Mouse (Mus musculus) ZHBTc4 (cell line): Measurements from ENCODE around the gene Emid1.
"Not testable (repeated sequence)": the region's sequence is repeated elsewhere in the genome, so short reads cannot be mapped to it uniquely, and the experiment has no call there.

ENCODE experiments used
- DNase-seq: peaks from one replicate; pipeline ENCODE4 v3.0.0-alpha.2; 2011; ENCODE audit warnings: low read depth, low spot score

Emid1 gene

DNA sequence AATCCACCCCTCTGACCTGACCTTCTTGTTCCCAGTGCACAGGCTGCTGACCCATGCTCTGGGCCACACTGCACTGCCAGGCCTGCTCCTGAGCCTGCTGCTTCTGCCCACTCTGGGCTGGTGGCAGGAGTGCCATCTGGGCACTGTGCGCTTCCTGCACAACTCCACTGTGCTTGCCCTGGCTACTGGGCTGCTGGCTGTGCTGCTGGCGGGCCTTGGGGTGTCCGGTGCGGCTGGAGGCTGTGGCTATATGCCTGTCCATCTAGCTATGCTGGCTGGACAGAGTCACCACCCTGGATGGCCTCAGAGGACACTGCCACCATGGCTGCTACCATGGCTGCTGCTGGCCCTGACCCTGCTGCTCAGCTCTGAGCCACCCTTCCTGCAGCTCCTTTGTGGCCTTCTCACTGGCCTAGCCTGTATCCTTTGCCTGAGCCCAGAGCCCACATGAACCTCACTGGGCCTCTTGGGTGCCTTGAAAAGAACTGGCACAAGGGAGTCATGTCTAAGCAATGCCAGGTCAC lies 48.0 kb downstream of the Emid1 start:
- DNase-seq = no peak

DNA sequence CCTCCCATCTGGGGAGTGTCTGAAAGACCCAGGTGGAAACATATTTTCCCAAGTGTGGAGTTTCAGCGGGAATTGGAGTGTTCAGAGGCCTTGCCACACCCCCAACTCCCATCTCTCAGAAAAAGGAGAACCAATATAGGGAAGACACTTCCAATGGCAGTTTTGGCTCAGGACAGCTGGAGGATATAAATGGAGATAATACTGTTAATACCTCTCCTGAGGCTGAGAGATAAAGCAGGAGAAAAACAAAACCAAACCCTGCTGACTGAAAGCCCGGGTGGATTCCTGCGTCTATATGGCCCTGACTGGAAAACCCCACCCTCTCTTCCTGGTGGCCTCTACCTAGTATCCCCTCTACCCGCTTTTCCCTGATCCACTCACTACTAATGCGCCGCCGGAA lies 49.7 kb downstream of the Emid1 start:
- DNase-seq = no peak

DNA sequence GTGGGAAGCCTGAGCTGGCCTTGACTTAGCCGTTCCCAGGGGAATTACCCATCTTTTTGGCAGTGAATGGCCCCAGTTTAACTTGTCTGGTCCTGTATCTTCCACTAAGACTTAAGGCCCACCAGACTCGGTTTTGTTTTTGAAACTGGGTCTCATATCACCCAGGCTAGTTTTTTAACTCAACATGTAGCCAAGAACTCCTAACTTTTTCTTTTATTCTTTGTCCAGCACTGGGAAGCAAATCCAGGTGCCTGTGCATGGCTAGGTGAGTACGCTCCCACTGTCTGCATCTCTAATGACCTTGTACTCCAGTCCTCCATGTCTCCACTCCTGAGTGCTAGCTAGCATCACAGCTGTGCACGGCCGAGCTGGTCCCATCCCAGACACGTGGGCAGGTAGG lies 50.4 kb downstream of the Emid1 start:
- DNase-seq = no peak

DNA sequence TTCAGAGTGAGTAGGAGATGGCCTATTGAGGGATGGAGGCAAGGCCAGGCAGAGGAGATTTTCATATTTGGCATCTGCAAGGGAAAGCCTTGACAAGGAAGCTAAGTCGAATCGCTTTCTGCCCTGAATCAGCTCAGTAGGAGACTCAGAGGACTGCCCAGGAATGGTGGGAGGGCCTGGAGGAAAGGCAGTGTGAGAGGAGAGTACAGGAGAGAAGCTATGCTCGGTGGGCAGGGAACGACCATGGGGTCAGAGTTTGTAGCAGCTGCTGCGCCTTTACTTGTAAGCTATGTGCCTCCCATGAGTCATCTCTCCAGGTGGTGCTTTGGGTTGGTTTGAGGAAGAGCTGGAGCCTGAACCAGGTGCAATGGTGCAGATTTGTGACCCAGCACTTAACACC lies 51.3 kb downstream of the Emid1 start:
- DNase-seq = no peak

DNA sequence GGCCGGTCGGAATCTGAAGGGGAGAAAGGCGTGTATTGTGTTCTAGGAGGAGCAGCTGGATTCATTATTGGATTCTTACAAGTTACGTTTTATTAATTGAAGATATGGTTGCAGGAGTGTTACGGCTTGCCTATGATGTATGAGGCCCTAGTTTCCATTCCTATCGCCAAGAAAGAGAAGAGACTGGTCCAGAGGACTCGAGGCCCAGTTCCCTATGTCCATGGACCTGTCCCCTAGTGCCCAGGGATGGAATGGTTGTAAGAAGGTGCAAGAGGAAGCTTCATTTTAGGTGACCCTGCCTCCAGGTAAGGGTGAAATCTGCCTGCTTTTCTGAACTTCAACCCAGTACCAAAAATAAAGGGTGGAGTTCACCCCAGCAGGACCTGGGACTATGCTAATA lies 51.8 kb downstream of the Emid1 start:
- no peak for DNase-seq

DNA sequence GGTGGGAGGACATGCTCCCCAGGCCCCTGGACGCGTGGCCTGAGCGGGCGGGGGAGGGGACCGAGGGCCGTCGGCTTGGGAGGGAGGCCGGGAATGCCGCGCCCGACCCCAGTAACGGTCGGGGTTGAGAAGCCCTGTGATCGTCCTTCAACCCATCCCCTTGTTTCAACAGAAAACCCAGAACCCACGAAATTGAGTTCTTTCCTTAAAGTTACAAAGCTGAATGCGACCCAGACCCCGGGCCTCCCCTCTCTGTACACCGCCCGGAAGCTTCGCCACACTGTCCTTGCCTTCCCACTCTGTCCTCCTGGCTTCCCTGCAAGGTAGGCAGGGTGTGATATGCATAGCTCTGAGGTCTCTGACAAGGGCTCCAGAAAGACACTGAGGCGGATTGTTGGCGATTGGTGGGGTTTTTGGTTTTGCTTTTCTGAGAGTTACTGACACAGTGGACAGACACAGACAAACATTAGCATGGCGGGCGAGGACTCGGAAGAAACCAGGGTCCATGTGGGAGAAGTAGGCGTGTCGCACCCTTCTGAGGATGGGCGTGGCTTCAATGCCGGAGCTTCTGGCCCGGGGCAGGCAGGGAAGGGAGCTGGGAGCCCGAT lies 52.4 kb downstream of the Emid1 start:
- DNase-seq = peak; percentile 90

DNA sequence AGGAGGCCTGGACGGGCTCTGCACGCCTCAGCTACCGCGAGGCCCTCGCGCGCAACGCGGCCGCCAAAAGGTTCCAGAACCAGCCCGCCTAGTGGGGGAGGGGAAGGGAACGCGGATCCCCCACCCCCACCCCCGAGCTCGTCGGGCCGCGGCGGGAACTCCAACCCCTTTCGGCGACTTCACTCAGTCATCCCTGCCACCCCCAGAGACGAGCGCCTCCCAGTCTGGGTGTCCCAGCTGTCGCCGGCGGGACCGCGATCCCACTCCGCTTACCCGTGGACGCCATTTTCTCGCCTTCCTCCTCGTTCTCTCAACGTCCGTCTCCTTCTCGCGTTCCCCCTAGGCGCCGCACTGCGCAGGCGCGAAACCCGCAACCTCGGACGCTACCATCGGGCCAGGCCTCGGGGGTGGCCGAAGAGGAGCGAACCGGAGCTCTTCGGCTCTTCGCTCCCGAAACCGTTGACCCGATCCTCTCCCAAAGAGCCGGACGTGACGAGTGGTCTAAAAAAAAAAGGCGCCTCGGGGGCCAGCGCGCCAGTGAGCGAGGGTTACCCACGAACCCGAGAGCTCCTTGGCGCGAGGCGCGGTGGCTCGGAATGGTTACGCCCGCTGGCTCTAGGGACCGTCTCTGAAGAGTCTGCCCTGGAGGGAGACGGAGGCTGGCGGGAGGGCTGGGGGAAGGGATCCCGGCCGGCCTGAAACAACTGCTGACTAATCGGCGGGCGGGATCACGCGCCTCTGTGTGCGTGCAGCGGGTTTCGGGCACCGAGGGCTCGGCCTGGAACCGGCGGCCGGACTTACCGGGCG lies 53.1 kb downstream of the Emid1 start, which contains the start of the genes Rhbdd3 and Ewsr1:
Gene Rhbdd3 (plus strand): TSS at position 191 of the 807 bp plus-strand sequence.
Gene Ewsr1 (minus strand): TSS at position 531 of the 807 bp plus-strand sequence.
- DNase-seq = peak; percentile 97

DNA sequence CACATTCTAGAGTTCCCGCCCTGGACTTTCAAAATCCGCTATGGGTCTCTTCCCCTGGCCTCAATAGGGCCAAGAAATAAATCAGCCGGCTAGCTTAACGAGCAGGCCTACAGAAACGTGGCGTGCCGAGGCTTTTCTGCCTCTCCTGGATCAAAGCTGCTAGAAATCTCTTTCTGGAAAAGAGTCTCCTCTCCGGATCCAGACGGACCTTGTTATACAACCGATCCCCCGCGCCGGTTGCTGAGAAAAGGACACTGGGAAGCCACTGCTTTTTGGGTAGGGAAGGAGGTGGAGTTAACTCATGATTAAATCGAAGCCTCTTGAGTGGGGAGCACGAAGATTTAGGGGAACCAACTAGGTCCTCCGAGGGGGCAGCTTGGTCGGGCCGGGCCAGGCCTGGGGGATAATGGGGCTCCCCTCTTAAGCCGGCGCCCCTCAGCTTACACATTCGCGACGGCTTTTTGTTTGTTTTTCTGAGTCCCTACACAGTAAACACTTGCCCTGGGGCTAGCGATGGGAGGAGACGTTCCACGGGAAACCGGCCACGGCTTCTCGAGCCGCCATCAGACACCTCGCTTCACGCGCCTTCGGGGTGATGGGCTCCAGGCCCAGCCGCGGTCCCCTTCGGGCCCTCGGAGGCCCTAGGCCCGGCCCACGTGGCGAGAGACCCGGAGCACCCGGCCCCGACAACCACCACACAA lies 53.9 kb downstream of the Emid1 start:
- DNase-seq = peak; percentile 56

DNA sequence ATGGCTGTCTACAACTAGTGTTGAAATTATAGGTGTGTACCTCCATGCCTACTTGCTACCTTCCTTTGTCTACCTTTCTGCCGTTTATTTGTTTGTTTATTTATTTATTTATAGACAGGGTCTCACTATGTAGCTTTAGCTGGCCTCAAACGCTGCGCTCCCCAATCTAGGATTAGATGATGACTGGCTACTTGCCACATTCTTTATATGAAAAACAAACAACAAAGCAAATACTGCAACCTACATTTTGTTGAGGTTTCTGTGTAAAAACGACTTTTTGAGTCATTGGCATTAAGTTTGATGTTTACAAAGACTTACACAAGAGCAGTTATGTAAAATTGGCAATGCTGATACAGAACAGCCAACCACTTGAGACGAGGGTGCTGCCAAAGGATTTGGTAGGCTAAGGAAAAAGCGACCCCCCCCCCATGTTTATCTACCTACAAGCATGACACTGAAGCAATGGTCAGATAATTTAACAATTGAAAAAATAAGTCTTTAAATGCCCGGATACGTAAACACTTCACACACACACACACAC lies 55.5 kb downstream of the Emid1 start:
- DNase-seq = no peak

DNA sequence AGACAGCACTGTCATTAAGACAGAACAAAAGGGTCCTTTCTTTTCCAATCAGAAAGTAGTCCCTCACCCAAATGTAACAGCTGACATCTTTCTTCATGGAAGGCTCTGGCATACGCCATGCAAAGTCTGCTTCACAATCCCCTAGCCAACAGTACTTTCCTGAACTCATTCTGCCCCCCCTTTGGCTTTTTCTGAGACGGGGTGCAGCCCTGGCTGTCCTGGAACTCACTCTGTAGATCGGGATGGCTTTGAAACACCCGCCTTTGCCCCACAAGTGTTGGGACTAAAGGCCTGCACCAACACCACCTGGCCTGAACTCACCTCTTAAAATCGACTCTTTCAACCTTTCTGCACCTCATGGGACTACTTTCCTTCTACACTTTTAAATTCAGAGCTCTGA lies 56.2 kb downstream of the Emid1 start:
- DNase-seq = peak; percentile 26

DNA sequence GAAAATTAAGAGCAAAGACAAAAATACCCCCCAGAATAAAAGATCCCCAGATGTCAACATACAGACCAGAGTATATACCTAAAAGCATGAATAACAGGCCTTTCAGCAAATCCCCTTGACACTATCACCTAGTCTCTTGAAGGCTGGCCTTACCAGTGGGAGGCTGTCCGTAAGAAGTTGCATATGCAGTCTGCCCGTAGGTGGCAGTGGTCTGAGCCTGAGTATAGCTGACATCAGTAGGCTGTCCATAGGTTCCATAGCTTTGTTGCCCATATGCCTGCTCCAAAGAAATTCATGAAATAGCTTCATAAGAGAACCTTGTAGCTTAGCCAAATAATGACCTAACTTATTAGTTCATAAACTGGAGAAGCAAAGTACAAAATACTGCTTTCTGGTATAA lies 60.4 kb downstream of the Emid1 start:
- peak; percentile 70 for DNase-seq

DNA sequence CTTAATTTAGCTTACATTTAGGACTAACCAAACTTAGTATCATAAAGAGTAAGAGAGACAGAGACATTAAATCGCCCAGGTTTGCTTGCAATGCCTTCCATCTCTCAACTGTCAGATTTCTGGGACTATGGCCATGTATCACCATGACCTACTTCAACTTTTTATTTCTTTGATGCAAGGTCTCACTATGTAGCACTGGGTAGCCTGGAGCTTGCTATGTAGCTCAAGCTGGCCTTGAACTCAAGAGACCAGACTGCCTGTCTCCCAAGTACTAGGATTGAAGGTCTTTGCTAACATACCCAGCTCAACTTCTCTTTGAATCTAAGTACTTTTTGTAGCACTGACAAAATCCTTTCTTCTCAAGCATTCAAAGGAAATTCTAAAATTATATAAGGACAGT lies 62.9 kb downstream of the Emid1 start:
- DNase-seq = no peak

DNA sequence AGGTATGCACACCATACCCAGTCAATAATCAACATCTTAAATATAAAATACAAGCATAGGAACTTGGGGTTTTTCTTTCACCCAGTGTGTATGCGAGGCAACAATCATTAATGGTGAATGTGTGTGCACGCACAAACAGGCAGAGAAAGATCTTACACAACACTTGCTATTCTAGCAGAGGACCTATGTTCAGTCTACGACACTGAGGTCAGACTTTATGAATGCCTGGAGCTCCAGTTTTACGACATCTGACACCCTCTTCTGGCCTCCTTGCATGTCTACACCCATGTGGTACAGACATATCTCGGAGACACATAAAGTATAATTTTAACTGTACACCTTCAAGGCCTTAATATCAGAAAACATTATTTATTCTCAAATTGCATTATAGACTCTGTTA lies 75.2 kb downstream of the Emid1 start:
- DNase-seq = not testable (repeated sequence)

DNA sequence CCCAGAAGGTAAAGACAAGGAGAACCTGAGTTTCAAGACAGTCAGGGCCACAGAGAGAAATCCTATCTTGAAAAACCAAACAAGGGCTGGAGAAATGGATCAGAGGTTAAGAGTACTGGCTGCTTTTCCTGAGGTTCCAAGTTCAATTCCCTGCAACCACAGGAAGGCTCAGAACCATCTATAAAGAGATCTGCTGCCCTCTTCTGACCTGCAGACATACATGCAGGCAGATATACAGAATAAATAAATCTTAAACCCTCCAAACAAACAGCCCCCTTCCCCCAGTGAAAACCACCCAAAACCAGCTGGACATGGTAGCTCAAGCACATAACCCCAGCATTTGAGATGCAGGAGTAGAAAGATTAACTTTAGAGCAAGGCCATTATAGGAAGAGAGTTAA lies 76.3 kb downstream of the Emid1 start:
- DNase-seq = peak; percentile 47

DNA sequence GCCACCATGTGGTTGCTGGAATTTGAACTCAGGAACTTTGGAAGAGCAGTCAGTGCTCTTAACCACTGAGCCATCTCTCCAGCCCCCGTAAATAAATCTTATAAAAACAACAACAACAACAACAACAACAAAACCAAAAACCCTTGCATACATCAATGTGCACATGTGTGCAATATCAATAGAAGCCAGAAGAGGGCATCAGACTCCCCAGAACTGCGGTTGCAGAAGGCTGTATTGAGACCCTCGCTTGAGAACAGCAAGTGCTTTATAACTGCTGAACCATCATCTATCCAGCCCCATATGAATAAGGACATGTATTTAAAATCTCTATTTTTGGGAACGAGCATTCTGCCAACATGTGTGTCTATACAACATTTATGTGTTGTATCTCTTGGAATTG lies 77.2 kb downstream of the Emid1 start:
- DNase-seq = peak; percentile 70

DNA sequence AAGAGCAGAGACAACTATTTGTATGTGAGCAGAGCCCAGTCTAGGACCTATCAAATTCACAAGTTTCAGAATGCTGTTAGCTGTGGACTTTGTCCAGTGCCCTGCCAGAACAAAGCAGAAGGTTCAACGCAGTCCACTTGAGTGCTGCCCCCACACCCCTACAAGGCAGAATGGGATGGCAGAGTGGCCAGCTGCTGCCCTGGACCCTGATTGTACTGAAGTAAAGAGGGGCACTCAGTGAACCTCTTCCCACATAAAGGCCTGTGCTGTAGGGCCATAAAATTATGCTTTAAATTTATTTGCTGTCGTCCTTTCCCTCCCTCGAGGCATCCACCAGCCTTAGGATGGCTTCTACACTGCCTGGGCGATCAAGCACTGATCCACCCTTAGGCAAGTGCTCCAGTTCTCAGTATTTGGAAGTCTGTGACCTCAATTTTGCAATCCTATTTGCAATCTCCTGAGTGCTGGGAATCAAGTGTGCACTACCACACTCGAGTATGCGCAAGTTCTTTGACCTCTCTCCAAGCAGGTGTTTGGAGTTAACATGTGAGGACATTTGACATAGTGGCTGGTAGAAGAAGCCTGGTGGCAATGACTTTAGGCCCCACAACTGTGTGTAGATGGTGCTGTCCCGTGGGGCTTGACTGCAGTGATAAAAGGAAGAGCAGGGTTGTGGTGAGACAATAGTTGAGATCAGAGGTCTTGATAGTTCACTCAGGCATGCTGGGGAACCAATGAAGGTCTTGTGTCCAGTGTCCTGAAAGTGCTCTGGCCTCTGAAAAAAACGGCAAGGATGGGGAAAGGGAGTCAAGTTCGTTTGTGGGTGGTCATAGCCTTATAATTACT lies 83.7 kb downstream of the Emid1 start:
- no peak for DNase-seq

DNA sequence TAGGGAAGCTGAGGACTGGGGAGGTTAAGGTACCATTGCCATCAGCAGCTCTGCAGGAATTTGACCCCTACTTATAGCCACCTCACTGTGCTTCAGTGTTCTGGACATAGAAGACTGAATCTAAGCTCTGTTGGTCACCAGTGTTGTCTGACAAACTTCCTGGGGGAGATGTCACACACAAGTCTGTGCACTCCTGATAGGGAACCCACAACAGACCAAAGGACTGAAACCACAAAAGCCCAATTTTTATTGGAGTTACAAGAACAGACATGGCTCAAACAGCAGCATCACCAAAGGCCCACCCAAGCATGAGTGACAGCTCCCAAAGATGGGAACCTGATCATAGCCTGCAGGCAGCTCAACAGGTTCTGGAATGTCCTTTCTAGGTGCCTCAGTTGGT lies 85.0 kb downstream of the Emid1 start:
- DNase-seq = no peak

DNA sequence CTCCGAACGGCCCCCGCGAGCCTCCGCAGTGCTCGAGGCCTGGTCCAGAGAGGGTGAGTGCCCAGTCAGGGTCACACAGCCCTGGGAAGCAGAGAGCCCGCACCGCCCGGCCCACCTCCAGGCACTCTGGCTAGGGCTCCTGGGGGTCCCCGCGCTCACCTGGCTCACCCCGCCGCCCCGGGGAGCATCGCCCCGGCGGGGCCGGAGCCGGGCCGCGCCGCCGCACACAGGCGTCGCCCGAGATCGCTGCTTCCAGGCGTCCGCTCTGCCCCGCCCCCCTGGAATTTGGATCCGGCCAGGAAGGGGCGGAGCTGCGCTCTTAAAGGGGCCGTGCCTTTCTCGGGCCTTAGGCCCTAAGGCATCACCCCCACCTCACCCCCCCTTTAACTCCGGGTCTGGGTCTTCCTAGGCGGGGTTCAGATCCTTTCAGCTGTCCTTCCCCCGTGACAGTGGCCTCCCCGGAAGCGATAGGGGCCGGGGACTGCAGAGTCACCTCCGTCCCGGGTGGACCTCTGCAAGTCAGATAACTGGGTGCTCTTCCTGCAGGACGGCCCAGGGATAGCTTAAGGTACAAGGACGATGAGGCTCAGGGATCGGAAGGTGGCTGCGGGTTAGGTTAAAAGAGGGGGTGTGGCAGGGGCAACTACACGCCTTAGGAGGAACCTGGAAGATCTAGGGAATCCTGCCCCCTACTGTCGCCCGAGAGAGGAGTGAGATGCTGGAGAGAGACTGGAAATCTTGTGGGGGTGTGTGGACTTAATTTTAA lies 86.8 kb downstream of the Emid1 start, which contains the start of gene Gas2l1:
Gene Gas2l1 (minus strand): TSS at position 272 of the 766 bp plus-strand sequence.
- peak; percentile 96 for DNase-seq

DNA sequence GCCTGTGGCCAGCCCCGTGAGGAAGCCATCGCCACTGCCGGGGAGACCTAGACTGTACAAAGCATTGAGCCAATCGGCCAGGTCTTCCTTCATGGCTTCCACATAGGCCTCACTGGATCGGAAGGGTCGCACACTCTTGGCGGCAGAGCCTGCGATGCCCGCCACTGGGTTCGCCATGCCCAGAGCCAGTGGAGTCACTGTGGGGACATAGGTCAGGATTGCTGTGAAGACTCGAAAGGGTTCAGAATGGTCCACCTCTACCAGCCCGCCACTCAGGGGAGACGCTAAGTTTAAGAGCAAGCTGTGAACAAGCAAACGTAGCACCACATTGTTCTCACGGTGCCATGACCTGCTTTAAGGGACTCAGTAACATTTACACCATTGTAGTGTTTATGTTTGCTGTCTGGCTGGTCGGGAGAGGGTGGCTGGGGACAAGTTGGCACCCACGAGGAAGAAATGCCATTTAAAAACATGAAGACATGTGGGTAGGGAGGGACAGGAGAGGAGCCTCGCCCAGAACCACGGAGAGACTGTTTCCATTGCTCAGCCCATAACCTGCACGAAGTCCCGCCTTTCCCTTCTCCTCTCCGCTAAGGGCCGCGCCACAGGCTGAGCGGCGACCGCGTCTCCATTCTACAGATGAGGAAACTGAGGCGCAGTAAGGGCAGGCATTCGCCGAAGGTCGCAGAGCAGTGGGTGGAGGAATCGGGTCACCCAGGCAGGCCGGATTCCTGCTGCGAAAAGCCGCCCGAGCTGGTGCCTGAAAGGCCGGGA lies 87.6 kb downstream of the Emid1 start:
- peak; percentile 75 for DNase-seq
